Mouse (Mus musculus) skeletal muscle tissue, postnatal 0 days (tissue): ENCODE data around the gene Cldn34c2. TPM values are rescaled to one million over a fixed set of nuclear protein-coding genes. Genes with fewer than 3 reads are reported as not detected.

ENCODE experiments used
- polyA plus RNA-seq: library from polyadenylated mRNA; unstranded; fragments of >200 nt; fragmentation: Nextera tagmentation; extraction: Ambion mirVana; gene quantifications from 2 replicates; pipeline ENCODE4 v1.2.1, GENCODE M21; 2015

Gene Cldn34c2
- not detected in 2 replicates for polyA plus RNA-seq

GRCm38 (mm10) chrX:123581400-123581799 lies at the start of gene Cldn34c2:
Cldn34c2 (plus strand) TSS chrX:123581700.

Other genes with a start within 250 kb of the Cldn34c2 start
- gene Gm17467, start 123.1 kb downstream of the Cldn34c2 start, polyA plus RNA-seq: not detected in 2 replicates
- not detected in 2 replicates for gene Cldn34c3, start 212.0 kb downstream of the Cldn34c2 start, polyA plus RNA-seq